Mouse (Mus musculus) bone marrow macrophage, adult 2 months (primary cell): Measurements from ENCODE around the gene Eme2. TPM values are rescaled to one million over a fixed set of nuclear protein-coding genes. Genes with fewer than 3 reads are reported as not detected.

Source experiments
- H3K27ac ChIP-seq: 2 replicates; pipeline ENCODE4 v1.5.1; 2012; ENCODE audit warnings: low read depth, low read length; ENCODE audit not compliant: insufficient read depth
- H3K4me1 ChIP-seq: 2 replicates; pipeline ENCODE4 v1.6.1; 2012; ENCODE audit warnings: low read length; ENCODE audit not compliant: control insufficient read depth, insufficient read depth
- H3K4me3 ChIP-seq: 2 replicates; pipeline ENCODE4 v1.5.1; 2012; ENCODE audit warnings: mild to moderate bottlenecking, low read length, moderate library complexity; ENCODE audit not compliant: insufficient read depth
- CTCF ChIP-seq: IDR thresholded peaks from 2 replicates; pipeline ENCODE4 v1.5.1; 2012; ENCODE audit warnings: low read depth, mild to moderate bottlenecking, low read length, moderate library complexity
- POLR2A ChIP-seq: IDR thresholded peaks from 2 replicates; pipeline ENCODE4 v1.6.1; 2012; ENCODE audit warnings: mild to moderate bottlenecking, low read depth, low read length, borderline replicate concordance
- polyA plus RNA-seq: library from polyadenylated mRNA; stranded (reverse); fragments of >200 nt; gene quantifications from 2 replicates; pipeline ENCODE4 v1.2.4, GENCODE M21; 2012; ENCODE audit not compliant: missing spikeins, insufficient read depth, insufficient read length

Eme2 gene
- polyA plus RNA-seq, 1 experiment = 7.1 TPM

- H3K4me3 ChIP-seq = no peak overlapping the region
- H3K27ac ChIP-seq = no peak overlapping the region
These were observed 50.4 kb downstream of the Eme2 start for GRCm38 (mm10) chr17:24844525-24844924.

DNA sequence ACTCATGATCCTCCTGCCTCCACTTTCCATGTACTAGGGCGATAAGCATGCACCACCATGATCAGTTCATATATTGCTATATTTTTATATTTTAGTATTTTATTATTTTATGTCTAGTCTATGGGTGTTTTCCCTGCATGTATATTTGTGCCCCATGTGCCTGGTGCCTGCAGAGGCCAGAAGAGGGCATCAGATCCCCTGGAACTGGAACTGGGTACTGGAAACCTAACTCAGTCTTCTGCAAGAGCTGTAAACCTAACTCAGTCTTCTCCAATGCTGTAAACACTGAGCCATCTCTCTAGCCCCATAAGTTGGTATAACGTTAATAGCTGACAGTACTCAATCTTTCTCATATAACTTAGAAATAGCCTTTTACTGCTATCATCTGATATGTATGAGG is 52.3 kb downstream of the Eme2 start:
- no peak for TF ChIP-seq CTCF
- TF ChIP-seq POLR2A = no peak
- H3K4me3 ChIP-seq = no peak overlapping the region
- peaks cover 20% of the 10 kb centered on the region for H3K4me1 ChIP-seq
- no peak overlapping the region for H3K27ac ChIP-seq

More at GRCm38 (mm10) chr17:24844525-24844924, 50.4 kb downstream of the Eme2 start:
- no peak for TF ChIP-seq POLR2A
- TF ChIP-seq CTCF = no peak
- H3K4me1 ChIP-seq = peaks cover 20% of the 10 kb centered on the region

GRCm38 (mm10) chr17:24841133-24841532 is 53.8 kb downstream of the Eme2 start:
- Histone ChIP-seq H3K4me1 (peaks cover 18% of the 10 kb centered on the region), H3K27ac (no peak overlapping the region), H3K4me3 (no peak overlapping the region)
- TF ChIP-seq CTCF (no peak), POLR2A (no peak)

DNA sequence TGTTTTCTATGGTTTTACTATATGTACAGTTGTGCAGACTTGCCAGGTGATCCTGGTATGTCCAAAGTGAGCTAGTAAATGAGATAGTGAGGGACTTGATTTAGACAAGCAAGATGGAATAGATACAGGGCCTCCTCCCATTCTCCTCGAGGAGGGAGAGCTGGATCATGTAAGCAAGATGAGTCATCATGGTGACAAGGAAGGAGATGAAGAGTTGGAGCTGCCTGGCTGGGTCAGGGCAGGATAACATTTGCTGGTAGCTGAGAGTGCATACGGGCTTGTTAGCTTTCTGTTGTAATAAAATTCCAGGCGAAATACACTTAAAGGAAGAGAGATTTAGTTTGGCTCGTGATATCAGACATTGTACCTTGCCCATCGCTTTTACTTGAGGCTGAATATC is 54.5 kb downstream of the Eme2 start:
- TF ChIP-seq POLR2A (no peak), CTCF (no peak)
- H3K4me3 ChIP-seq = no peak overlapping the region
- H3K27ac ChIP-seq = no peak overlapping the region
- H3K4me1 ChIP-seq = peaks cover 15% of the 10 kb centered on the region

DNA sequence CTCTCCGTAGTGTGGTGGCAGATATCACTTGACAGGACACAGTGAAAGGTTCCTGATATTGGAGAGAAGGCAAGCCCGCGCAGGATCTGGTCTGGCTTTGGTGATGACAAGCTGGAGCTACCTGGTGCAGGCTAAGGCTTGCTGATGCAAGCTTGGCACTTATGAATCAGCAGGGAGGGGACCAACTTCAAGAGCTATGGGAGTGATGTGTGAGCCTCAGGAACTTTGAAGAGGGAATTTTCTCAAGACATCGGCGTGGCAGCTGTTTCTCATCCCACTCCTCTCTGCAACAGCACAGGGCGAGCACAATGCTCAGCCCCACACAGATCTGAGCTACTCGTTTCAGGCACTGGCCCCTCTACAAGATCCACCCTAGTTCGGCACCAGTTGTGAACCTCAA is 55.0 kb downstream of the Eme2 start, which contains the start of gene Hagh:
Hagh (plus strand) TSS at position 302 of the 400 bp plus-strand sequence.
- Histone ChIP-seq H3K4me1 (peaks cover 12% of the 10 kb centered on the region), H3K4me3 (no peak within 1 kb of the TSS), H3K27ac (no peak within 1 kb of the TSS)
- no peak for TF ChIP-seq POLR2A
- no peak for TF ChIP-seq CTCF

Other genes starting within 250 kb of the Eme2 start
- 0.98 TPM in 1 of 2 replicates, not detected in the other for gene Slc9a3r2, start 244.8 kb downstream of the Eme2 start, polyA plus RNA-seq
- gene Npw, start 236.6 kb downstream of the Eme2 start, polyA plus RNA-seq = not detected in 2 replicates
- gene Zfp598, start 225.4 kb downstream of the Eme2 start, polyA plus RNA-seq = 28.0 and 29.6 TPM in 2 replicates
- 0.41 and 0.79 TPM in 2 replicates for gene Syngr3, start 205.1 kb downstream of the Eme2 start, polyA plus RNA-seq
- 21.6 and 22.0 TPM in 2 replicates for gene Gfer, start 198.9 kb downstream of the Eme2 start, polyA plus RNA-seq
- gene Noxo1, start 198.9 kb downstream of the Eme2 start, polyA plus RNA-seq = 3.9 and 6.0 TPM in 2 replicates
- 11.7 and 16.9 TPM in 2 replicates for gene Tbl3, start 187.4 kb downstream of the Eme2 start, polyA plus RNA-seq
- not detected in 2 replicates for gene Rnf151, start 177.0 kb downstream of the Eme2 start, polyA plus RNA-seq
- 685 and 784 TPM in 2 replicates for gene Rps2, start 177.0 kb downstream of the Eme2 start, polyA plus RNA-seq
- 164 and 191 TPM in 2 replicates for gene Ndufb10, start 170.6 kb downstream of the Eme2 start, polyA plus RNA-seq
- not detected in 2 replicates for gene Rpl3l, start 167.3 kb downstream of the Eme2 start, polyA plus RNA-seq
- 214 and 223 TPM in 2 replicates for gene Msrb1, start 158.4 kb downstream of the Eme2 start, polyA plus RNA-seq
- gene Hs3st6, start 142.1 kb downstream of the Eme2 start, polyA plus RNA-seq = not detected in 2 replicates
- not detected in 2 replicates for gene Meiob, start 90.8 kb downstream of the Eme2 start, polyA plus RNA-seq
- gene Hagh, start 54.9 kb downstream of the Eme2 start, polyA plus RNA-seq = 39.7 and 44.9 TPM in 2 replicates
- 9.0 and 9.1 TPM in 2 replicates for gene Fahd1, start 44.7 kb downstream of the Eme2 start, polyA plus RNA-seq
- gene Igfals, start 29.1 kb downstream of the Eme2 start, polyA plus RNA-seq = not detected in 2 replicates
- gene Nubp2, start 8.7 kb downstream of the Eme2 start, polyA plus RNA-seq = 39.0 and 40.3 TPM in 2 replicates
- gene Spsb3, start 8.4 kb downstream of the Eme2 start, polyA plus RNA-seq = 20.2 and 21.3 TPM in 2 replicates
- gene Mrps34, start within 50 bp of the Eme2 start, polyA plus RNA-seq = 25.6 and 34.9 TPM in 2 replicates
- gene Nme3, start 1.4 kb upstream of the Eme2 start, polyA plus RNA-seq = 37.2 and 38.5 TPM in 2 replicates
- gene Mapk8ip3, start 41.9 kb upstream of the Eme2 start, polyA plus RNA-seq = 56.7 and 64.0 TPM in 2 replicates
- 35.7 and 42.4 TPM in 2 replicates for gene Jpt2, start 65.6 kb upstream of the Eme2 start, polyA plus RNA-seq
- gene Cramp1l, start 120.7 kb upstream of the Eme2 start, polyA plus RNA-seq = 16.0 and 17.3 TPM in 2 replicates
- gene Ift140, start 121.0 kb upstream of the Eme2 start, polyA plus RNA-seq = 16.8 and 20.4 TPM in 2 replicates
- gene Tmem204, start 188.5 kb upstream of the Eme2 start, polyA plus RNA-seq = 0.80 TPM in 1 of 2 replicates, not detected in the other
- gene Telo2, start 220.9 kb upstream of the Eme2 start, polyA plus RNA-seq = 8.3 and 9.5 TPM in 2 replicates
- not detected in 2 replicates for gene Ptx4, start 225.7 kb upstream of the Eme2 start, polyA plus RNA-seq
- 86.1 and 89.4 TPM in 2 replicates for gene Clcn7, start 238.3 kb upstream of the Eme2 start, polyA plus RNA-seq